Mouse (Mus musculus): ENCODE measurements around the gene Daam1. TPM values are rescaled to one million over a fixed set of nuclear protein-coding genes. Genes with fewer than 3 reads are reported as not detected.

The Daam1 gene
- polyA plus RNA-seq, 1 experiment from 2014 or later, result 5.0 TPM

DNA sequence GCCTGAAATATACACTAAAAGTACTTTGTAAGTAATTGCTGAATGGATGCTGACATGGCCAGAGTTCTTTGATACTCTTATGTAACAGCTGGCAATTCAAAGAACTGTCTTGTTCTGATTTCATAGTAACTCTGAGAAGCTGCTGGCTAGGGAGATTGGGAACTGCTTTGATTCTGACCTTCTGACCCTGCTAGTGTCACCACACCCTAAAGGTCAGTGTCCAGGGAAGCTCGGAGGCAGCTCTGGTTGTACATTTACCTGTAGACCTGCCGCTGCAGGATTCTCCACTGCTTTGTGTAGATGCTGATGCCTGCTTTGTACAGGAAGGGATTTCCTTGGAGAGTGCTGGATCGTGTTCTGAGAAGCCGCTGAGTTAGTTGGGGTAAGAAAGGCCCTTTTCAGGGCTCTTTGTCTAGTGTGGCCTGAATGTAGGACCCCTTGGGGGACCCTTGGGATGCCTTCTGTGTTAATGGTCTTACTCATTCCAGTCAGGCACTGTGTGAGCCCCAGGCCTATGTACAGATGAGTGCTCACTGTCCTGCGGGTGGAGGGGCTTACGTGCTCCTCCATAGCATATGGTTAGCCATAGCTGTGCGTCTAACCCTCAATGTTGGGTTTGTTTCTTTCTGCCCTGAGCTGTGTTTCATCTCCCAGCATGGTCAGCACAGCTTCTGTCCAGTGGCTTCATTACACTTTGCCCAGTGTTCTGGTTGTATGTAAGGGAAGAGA lies 45.0 kb downstream of the Daam1 start:
- DNase-seq (ENCODE audit: low spot score) (no peak), ATAC-seq (replicated peaks; ENCODE audit: low FRiP score, low read depth) (no peak)
- Histone ChIP-seq H3K9ac (ENCODE audit: low read depth, low read length) (no peak overlapping the region), H3K36me3 (ENCODE audit: insufficient read depth, low read length) (no peaks in the 10 kb centered on the region), H3K4me1 (replicated peaks; ENCODE audit: insufficient read depth, low read length) (0 out of 2 replicates have a peak, but pooled peaks cover 3% of the 10 kb centered on the region), H3K9me3 (replicated peaks; ENCODE audit: low read length) (no peaks in the 10 kb centered on the region), H3K4me2 (ENCODE audit: low read length) (no peak overlapping the region), H3K4me3 (replicated peaks; ENCODE audit: low read depth, low read length) (no peak overlapping the region), H3K27me3 (ENCODE audit: insufficient read depth, low read length) (no peaks in the 10 kb centered on the region), H3K27ac (no peak overlapping the region)
- WGBS, result 81% methylated on average over 7 of the region's 7 CpGs
- no peak for TF ChIP-seq CTCF (IDR thresholded peaks at IDR 0.05; ENCODE audit: low read depth)

DNA sequence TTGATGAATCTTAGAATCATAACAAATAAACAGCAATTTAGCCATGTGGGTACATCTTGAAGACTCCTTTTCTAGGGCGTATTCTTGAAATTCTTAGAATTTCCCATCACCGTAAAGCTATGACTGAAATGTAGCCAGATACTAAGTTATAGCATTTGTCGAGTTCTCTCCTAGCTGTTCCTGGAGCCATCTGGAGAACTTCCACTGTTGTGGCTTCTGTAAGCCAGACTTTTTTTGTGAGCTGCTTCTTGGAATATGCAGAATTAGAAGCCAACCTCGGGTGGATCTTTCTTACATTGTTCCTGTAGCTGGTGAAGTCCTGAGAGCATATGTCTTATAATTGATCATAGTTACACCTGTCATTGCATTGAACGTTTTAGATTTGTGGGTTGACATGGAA lies 50.1 kb downstream of the Daam1 start:
- DNase-seq (ENCODE audit: low spot score) (no peak), ATAC-seq (replicated peaks; ENCODE audit: low FRiP score, low read depth) (no peak)
- Histone ChIP-seq H3K27ac (no peak overlapping the region), H3K36me3 (ENCODE audit: insufficient read depth, low read length) (no peaks in the 10 kb centered on the region), H3K9ac (ENCODE audit: low read depth, low read length) (no peak overlapping the region), H3K4me2 (ENCODE audit: low read length) (no peak overlapping the region), H3K4me3 (replicated peaks; ENCODE audit: low read depth, low read length) (no peak overlapping the region), H3K9me3 (replicated peaks; ENCODE audit: low read length) (no peaks in the 10 kb centered on the region), H3K4me1 (replicated peaks; ENCODE audit: insufficient read depth, low read length) (peaks cover 11% of the 10 kb centered on the region), H3K27me3 (ENCODE audit: insufficient read depth, low read length) (no peaks in the 10 kb centered on the region)
- 82% methylated on average over 5 of the region's 5 CpGs for WGBS
- TF ChIP-seq CTCF (IDR thresholded peaks at IDR 0.05; ENCODE audit: low read depth), result no peak

DNA sequence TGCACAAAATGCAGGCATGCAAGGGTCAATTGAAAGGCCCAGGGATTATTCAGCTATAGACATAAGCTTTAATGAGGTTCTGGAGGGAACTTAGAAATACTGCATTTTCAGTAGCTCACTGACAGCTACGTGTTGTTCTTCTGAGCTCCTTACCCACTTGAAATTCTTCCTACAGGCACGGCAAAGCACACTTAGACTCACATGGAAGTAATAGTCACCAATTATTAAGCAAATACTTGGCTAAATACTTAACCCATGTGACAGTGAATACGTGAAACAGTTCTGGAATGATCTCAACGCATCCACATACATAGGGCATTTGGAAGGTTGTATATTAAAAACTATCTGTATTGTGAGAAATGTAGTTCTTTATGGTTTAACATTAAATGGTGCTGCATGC lies 50.6 kb downstream of the Daam1 start:
- ATAC-seq (replicated peaks; ENCODE audit: low FRiP score, low read depth), result no peak
- no peak overlapping the region for H3K27ac ChIP-seq
- H3K4me1 ChIP-seq (replicated peaks; ENCODE audit: insufficient read depth, low read length), result peaks cover 8% of the 10 kb centered on the region
- H3K27me3 ChIP-seq (ENCODE audit: insufficient read depth, low read length), result no peaks in the 10 kb centered on the region
- no peak for TF ChIP-seq CTCF (IDR thresholded peaks at IDR 0.05; ENCODE audit: low read depth)
- no peak overlapping the region for H3K4me2 ChIP-seq (ENCODE audit: low read length)
- no peak overlapping the region for H3K9ac ChIP-seq (ENCODE audit: low read depth, low read length)
- no peak overlapping the region for H3K4me3 ChIP-seq (replicated peaks; ENCODE audit: low read depth, low read length)
- DNase-seq (ENCODE audit: low spot score), result no peak
- no peaks in the 10 kb centered on the region for H3K9me3 ChIP-seq (replicated peaks; ENCODE audit: low read length)
- H3K36me3 ChIP-seq (ENCODE audit: insufficient read depth, low read length), result no peaks in the 10 kb centered on the region
- WGBS, result 88% methylated on average over 4 of the region's 4 CpGs

DNA sequence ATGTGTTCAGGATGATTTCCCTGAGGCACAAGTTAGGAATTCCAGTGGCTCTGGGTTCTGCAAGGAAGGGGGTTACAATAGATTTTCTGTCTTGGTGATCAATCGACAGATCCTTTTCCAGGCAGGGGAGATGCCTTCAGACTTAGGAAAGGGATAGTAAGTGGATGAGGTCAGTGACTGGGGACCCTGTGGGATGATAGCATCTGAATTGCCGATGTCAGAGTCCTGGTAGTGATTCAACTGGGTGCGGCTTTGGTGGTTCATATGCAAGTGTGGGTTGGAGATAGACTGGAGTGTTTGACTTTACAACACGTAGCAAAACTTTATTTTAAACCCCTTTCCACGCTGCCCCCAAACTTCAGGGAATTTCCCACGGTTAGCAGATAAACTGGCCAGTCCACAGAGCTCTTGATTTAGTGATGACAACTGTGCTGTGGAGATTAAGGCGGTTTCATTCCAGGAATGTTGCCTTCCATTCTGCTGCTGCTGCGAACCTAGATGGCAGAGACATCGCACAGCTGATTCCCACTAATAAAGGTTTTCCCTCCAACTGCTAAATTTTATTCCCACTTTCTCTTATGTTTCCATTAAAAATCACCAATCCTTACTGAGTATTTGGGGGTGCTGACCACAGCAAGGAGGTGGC lies 52.3 kb downstream of the Daam1 start:
- Histone ChIP-seq H3K27ac (no peak overlapping the region), H3K4me1 (replicated peaks; ENCODE audit: insufficient read depth, low read length) (peaks cover 14% of the 10 kb centered on the region), H3K4me3 (replicated peaks; ENCODE audit: low read depth, low read length) (no peak overlapping the region), H3K4me2 (ENCODE audit: low read length) (no peak overlapping the region), H3K27me3 (ENCODE audit: insufficient read depth, low read length) (no peaks in the 10 kb centered on the region), H3K9me3 (replicated peaks; ENCODE audit: low read length) (no peaks in the 10 kb centered on the region), H3K36me3 (ENCODE audit: insufficient read depth, low read length) (no peaks in the 10 kb centered on the region), H3K9ac (ENCODE audit: low read depth, low read length) (no peak overlapping the region)
- no peak for ATAC-seq (replicated peaks; ENCODE audit: low FRiP score, low read depth)
- no peak for DNase-seq (ENCODE audit: low spot score)
- no peak for TF ChIP-seq CTCF (IDR thresholded peaks at IDR 0.05; ENCODE audit: low read depth)
- 66% methylated on average over 9 of the region's 9 CpGs for WGBS

DNA sequence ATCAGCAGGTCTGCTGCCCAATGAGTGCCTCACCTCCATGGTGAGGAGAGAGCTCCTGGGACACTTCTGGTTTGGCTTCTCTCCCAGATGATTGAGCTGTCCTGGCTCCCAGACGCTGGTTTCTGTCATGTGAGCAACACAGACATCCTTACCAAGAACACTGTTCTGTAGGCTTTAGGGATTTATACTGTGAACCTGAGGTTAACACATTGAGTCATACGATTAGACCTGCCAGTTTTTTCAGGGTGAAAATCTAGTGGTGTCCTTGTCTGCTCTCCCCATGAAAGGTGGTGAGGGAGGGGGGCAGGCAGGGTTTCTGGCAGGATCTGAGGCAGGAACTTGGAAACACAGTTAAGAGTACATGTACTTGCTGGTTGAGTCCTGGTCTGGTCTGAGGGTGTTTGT lies 54.3 kb downstream of the Daam1 start:
- DNase-seq (ENCODE audit: low spot score), result no peak
- no peak overlapping the region for H3K9ac ChIP-seq (ENCODE audit: low read depth, low read length)
- no peak overlapping the region for H3K4me2 ChIP-seq (ENCODE audit: low read length)
- 0 out of 2 replicates have a peak overlapping the region, but pooled peaks have one; percentile 25 for H3K27ac ChIP-seq
- no peak for ATAC-seq (replicated peaks; ENCODE audit: low FRiP score, low read depth)
- H3K4me1 ChIP-seq (replicated peaks; ENCODE audit: insufficient read depth, low read length), result peaks cover 17% of the 10 kb centered on the region
- TF ChIP-seq CTCF (IDR thresholded peaks at IDR 0.05; ENCODE audit: low read depth), result no peak
- no peaks in the 10 kb centered on the region for H3K9me3 ChIP-seq (replicated peaks; ENCODE audit: low read length)
- no peaks in the 10 kb centered on the region for H3K36me3 ChIP-seq (ENCODE audit: insufficient read depth, low read length)
- 65% methylated on average over 2 of the region's 2 CpGs for WGBS
- no peak overlapping the region for H3K4me3 ChIP-seq (replicated peaks; ENCODE audit: low read depth, low read length)
- no peaks in the 10 kb centered on the region for H3K27me3 ChIP-seq (ENCODE audit: insufficient read depth, low read length)

DNA sequence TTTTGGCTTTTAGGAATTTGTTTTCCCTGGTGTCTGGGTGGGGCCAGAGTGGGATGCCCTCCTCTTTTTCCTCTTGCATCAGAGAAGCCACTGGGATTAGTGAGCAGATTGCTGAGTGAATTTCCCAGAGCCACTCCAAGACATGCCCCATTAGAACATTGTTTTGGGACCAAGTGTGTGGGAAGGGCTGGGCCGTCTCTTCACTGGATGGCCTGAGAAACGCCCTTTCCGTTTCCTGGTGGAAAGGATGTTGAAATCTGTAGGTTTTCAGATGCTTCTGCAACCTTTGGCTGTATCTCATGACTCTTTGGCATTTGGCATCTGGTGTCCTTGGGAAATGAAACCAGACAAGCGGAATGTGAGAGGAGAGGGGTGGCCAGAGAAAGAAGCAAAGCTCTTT lies 54.8 kb downstream of the Daam1 start:
- H3K4me3 ChIP-seq (replicated peaks; ENCODE audit: low read depth, low read length), result no peak overlapping the region
- WGBS, result 55% methylated on average over 4 of the region's 4 CpGs
- H3K27me3 ChIP-seq (ENCODE audit: insufficient read depth, low read length), result no peaks in the 10 kb centered on the region
- DNase-seq (ENCODE audit: low spot score) (peak; percentile 57), ATAC-seq (replicated peaks; ENCODE audit: low FRiP score, low read depth) (no peak)
- H3K9me3 ChIP-seq (replicated peaks; ENCODE audit: low read length), result no peaks in the 10 kb centered on the region
- no peak overlapping the region for H3K9ac ChIP-seq (ENCODE audit: low read depth, low read length)
- H3K4me1 ChIP-seq (replicated peaks; ENCODE audit: insufficient read depth, low read length), result peaks cover 17% of the 10 kb centered on the region
- TF ChIP-seq CTCF (IDR thresholded peaks at IDR 0.05; ENCODE audit: low read depth), result no peak
- no peak overlapping the region for H3K27ac ChIP-seq
- no peaks in the 10 kb centered on the region for H3K36me3 ChIP-seq (ENCODE audit: insufficient read depth, low read length)
- no peak overlapping the region for H3K4me2 ChIP-seq (ENCODE audit: low read length)
